Mouse (Mus musculus) CD4-positive, CD25-positive, alpha-beta regulatory T cell (primary cell): ENCODE measurements around the gene Cldn3. TPM values are rescaled to one million over a fixed set of nuclear protein-coding genes. Genes with fewer than 3 reads are reported as not detected.

ENCODE experiments used
- polyA plus RNA-seq: library from polyadenylated mRNA; unstranded; fragments of 100-300 nt; shearing (Covaris generic); gene quantifications from one replicate; pipeline ENCODE4 v1.2.1, GENCODE M21; 2017

Gene Cldn3
- not detected for polyA plus RNA-seq

GRCm38 (mm10) chr5:134985633-134986297 is at the start of gene Cldn3:
TSS of gene Cldn3 (plus strand) at chr5:134986214.

GRCm38 (mm10) chr5:134946857-134947255 is 39.2 kb upstream of the Cldn3 start, which contains the start of gene Cldn4:
TSS of gene Cldn4 (minus strand) at chr5:134946934.

GRCm38 (mm10) chr5:135008671-135009589 is 22.9 kb downstream of the Cldn3 start, which contains the start of gene Abhd11:
TSS of gene Abhd11 (plus strand) at chr5:135009152.

GRCm38 (mm10) chr5:135023344-135024173 is 37.5 kb downstream of the Cldn3 start, which contains the start of gene Stx1a:
TSS of gene Stx1a (plus strand) at chr5:135023482.

Other genes with a start within 250 kb of the Cldn3 start
- 0.13 TPM for gene Eln, start 238.9 kb upstream of the Cldn3 start, polyA plus RNA-seq
- gene Tmem270, start 79.5 kb upstream of the Cldn3 start, polyA plus RNA-seq = not detected
- gene Cldn13, start 70.7 kb upstream of the Cldn3 start, polyA plus RNA-seq = not detected
- gene Mettl27, start 53.8 kb upstream of the Cldn3 start, polyA plus RNA-seq = 14.3 TPM
- gene Cldn4, start 39.3 kb upstream of the Cldn3 start, polyA plus RNA-seq = 0.16 TPM
- gene Abhd11, start 22.9 kb downstream of the Cldn3 start, polyA plus RNA-seq = 92.5 TPM
- 24.8 TPM for gene Stx1a, start 37.3 kb downstream of the Cldn3 start, polyA plus RNA-seq
- gene Dnajc30, start 78.0 kb downstream of the Cldn3 start, polyA plus RNA-seq = 20.5 TPM
- gene Bud23, start 78.7 kb downstream of the Cldn3 start, polyA plus RNA-seq = 110 TPM
- gene Vps37d, start 92.1 kb downstream of the Cldn3 start, polyA plus RNA-seq = 0.19 TPM
- 0.20 TPM for gene Mlxipl, start 103.7 kb downstream of the Cldn3 start, polyA plus RNA-seq
- 13.8 TPM for gene Tbl2, start 163.4 kb downstream of the Cldn3 start, polyA plus RNA-seq
- 107 TPM for gene Bcl7b, start 182.1 kb downstream of the Cldn3 start, polyA plus RNA-seq
- gene Baz1b, start 201.1 kb downstream of the Cldn3 start, polyA plus RNA-seq = 51.2 TPM